Mouse (Mus musculus): ENCODE data around the gene Hikeshi. TPM values are rescaled to one million over a fixed set of nuclear protein-coding genes. Genes with fewer than 3 reads are reported as not detected.

The Hikeshi gene
- 129 TPM for polyA plus RNA-seq (2014; fragmentation: Illumina TruSeq; extraction: RNeasy Lipid Tissue Mini Kit (QIAGEN cat#74804); ENCODE audit: low read depth, low replicate concordance)

GRCm38 (mm10) chr7:89940571-89941463 is at the start of gene Hikeshi:
Gene Hikeshi, minus strand, starts transcription at chr7:89941204.

DNA sequence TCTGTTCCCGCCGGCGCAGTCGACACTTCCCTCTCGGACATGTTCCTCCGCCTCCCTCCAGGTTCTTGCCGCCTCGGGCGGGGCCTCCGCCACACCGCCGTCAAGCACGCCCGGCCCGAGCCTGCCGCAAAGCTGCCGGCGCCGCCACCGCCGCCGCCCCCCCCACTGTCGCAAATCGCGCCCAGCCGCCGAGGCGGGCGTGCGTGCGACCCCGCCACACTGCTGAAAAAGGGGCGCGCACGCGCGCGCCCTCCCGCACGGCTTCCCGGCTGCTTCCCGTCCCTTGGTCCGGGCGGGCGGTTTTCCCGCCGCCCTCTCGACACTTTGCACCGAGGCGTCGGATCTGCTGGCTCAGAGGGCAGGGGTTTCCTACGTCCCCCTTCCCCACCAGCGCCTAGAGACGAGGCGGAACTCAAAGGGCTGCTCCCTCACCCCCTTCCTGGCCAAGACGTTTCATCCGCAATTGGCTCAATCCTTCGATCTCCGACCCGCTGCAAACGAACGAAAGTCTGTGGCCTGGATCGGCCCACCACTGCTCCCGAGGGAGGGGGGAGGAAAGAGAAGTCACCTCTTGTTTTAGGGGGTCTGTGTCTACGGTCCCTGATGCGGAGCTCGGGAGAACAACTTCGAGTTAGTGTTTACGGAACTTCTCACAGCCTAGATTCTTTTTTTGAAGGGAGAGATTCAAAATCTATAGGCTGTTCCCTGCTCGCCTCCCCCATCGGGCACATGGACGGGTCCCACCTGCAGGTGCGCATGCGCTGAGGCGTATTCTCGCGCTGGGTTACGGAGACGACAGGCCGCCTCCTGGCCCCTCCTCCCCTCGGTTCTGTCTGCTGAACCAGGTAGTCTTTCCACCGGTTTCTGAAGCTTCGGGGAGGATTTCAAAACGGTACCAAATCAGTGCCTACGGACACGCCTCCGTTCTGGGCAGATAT is 39.8 kb upstream of the Hikeshi start, which contains the start of gene Eed:
Gene Eed, minus strand, starts transcription at position 499 of the 938 bp plus-strand sequence.

GRCm38 (mm10) chr7:89903442-89904343 is 37.3 kb downstream of the Hikeshi start, which contains the start of gene Ccdc81:
Gene Ccdc81, minus strand, starts transcription at chr7:89903629.

Other genes starting within 250 kb of the Hikeshi start
- gene Ccdc81, start 37.6 kb downstream of the Hikeshi start, polyA plus RNA-seq (2014; fragmentation: Illumina TruSeq; extraction: RNeasy Lipid Tissue Mini Kit (QIAGEN cat#74804); ENCODE audit: low read depth, low replicate concordance): 0.23 TPM
- 111 TPM for gene Eed, start 39.8 kb upstream of the Hikeshi start, polyA plus RNA-seq (2014; fragmentation: Illumina TruSeq; extraction: RNeasy Lipid Tissue Mini Kit (QIAGEN cat#74804); ENCODE audit: low read depth, low replicate concordance)
- gene Picalm, start 189.0 kb upstream of the Hikeshi start, polyA plus RNA-seq (2014; fragmentation: Illumina TruSeq; extraction: RNeasy Lipid Tissue Mini Kit (QIAGEN cat#74804); ENCODE audit: low read depth, low replicate concordance): 505 TPM

Measured in adrenal gland, adult 10 weeks (tissue).